Mouse (Mus musculus): ENCODE data around the gene Rhog.

GRCm38 (mm10) chr7:102242371-102242770 lies 13.5 kb downstream of the Rhog start:
- TF ChIP-seq CTCF (IDR thresholded peaks at IDR 0.05; ENCODE audit: low read depth) = no peak
- no peak for TF ChIP-seq EP300 (IDR thresholded peaks at IDR 0.05; ENCODE audit: low read depth)

All from heart, postnatal 0 days (tissue).